Mouse (Mus musculus): ENCODE results near the gene Klrg1. TPM values are rescaled to one million over a fixed set of nuclear protein-coding genes. Genes with fewer than 3 reads are reported as not detected.

Klrg1 gene
- polyA plus RNA-seq, 1 experiment, result 0.65 TPM

DNA sequence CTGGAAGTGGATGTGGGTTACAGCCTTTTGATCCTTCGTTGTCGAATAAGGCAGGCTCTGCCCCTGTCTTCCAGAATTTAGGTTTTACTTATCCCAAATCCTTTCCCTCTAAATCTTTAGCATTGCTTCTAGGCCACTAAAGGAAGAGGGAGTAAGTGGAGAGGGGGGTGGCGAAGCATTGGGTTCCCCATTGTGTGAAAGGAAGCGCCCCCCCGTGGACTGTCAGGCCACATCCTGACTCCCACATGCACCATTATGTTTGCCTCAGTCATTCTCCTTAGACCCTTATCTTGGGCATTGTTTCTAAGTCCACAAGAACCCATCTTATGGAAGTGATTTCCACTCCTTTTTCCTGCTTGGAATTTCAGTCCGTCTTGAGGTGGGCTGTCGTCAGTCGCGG is 12.6 kb upstream of the Klrg1 start:
- Histone ChIP-seq H3K4me3 (replicated peaks; ENCODE audit: extremely low read depth, low read depth, low read length) (no peak overlapping the region), H3K4me1 (ENCODE audit: control insufficient read depth, insufficient read depth, low read length) (no peaks in the 10 kb centered on the region; the same call in 1 of the 2 replicates)
- 48% methylated on average over 9 of the region's 9 CpGs for WGBS
- no peak for DNase-seq
- TF ChIP-seq POLR2A (IDR thresholded peaks at IDR 0.05; ENCODE audit: borderline replicate concordance, extremely low read depth, low read depth, low read length) (no peak), CTCF (IDR thresholded peaks at IDR 0.05; ENCODE audit: insufficient read depth, low read length) (no peak)

DNA sequence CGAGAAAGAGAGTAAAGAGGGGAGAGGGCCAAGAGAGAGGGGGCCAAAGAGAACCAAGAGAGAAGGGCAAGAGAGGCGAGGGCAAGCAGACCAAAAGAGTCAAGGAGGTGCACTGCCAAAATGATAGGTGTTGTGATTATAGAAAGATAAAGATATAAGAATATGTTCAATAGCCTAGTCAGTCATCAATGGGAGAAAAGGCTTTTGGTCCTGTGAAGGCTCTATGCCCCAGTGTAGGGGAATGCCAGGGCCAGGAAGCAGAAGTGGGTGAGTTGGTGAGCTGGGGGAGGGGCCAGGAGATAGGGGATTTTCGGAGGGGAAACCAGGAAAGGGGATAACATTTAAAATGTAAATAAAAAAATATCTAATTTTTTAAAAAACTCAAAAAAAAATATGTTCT is 11.6 kb upstream of the Klrg1 start:
- TF ChIP-seq CTCF (IDR thresholded peaks at IDR 0.05; ENCODE audit: insufficient read depth, low read length), result no peak
- no peak for TF ChIP-seq POLR2A (IDR thresholded peaks at IDR 0.05; ENCODE audit: borderline replicate concordance, extremely low read depth, low read depth, low read length)
- Histone ChIP-seq H3K4me1 (ENCODE audit: control insufficient read depth, insufficient read depth, low read length) (no peaks in the 10 kb centered on the region; the same call in 1 of the 2 replicates), H3K4me3 (replicated peaks; ENCODE audit: extremely low read depth, low read depth, low read length) (no peak overlapping the region)
- WGBS, result 66% methylated on average over 3 of the region's 3 CpGs
- no peak for DNase-seq

DNA sequence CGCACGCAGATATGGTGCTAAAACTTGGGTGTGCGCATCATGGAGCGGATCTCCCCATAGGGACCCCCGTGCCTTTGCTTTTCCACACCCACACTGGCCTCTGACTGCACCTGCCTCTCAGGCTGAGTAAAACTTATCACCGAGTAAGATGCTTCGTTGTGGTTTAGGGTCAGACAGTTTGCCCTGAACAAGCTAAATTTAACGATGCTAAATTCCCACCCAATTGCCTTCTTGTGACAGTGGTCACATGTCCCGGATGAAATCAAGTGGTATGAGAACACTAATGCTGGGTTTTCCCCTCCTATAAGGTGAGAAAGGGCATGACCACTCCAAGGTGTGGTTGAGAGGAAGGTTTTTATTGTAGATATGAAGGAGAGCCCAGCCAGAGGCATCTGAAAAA is 11.1 kb upstream of the Klrg1 start:
- no peak overlapping the region for H3K4me3 ChIP-seq (replicated peaks; ENCODE audit: extremely low read depth, low read depth, low read length)
- H3K4me1 ChIP-seq (ENCODE audit: control insufficient read depth, insufficient read depth, low read length), result no peaks in the 10 kb centered on the region; the same call in 1 of the 2 replicates
- 77% methylated on average over 9 of the region's 9 CpGs for WGBS
- TF ChIP-seq CTCF (IDR thresholded peaks at IDR 0.05; ENCODE audit: insufficient read depth, low read length), result no peak
- TF ChIP-seq POLR2A (IDR thresholded peaks at IDR 0.05; ENCODE audit: borderline replicate concordance, extremely low read depth, low read depth, low read length), result no peak
- no peak for DNase-seq

DNA sequence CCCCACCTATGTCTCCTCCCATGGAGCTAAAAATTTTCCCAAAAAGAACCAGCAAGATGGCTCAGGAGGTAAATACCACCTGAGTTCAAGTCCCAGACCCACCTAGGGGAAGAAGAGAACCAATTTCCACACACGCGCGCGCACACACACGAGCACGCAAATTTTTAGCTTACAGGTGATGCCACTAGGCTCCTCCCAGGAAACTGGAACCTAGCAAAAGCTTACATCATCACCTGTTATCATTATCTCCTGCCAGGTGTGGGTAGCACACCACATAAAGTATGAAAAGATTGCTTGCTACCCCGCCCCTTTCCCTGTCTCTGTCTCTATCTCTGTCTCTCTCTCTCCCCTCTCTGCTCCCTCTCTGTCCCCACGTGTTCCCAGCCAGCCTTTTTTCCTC is 10.4 kb upstream of the Klrg1 start:
- Histone ChIP-seq H3K4me3 (replicated peaks; ENCODE audit: extremely low read depth, low read depth, low read length) (no peak overlapping the region), H3K4me1 (ENCODE audit: control insufficient read depth, insufficient read depth, low read length) (no peaks in the 10 kb centered on the region; the same call in 1 of the 2 replicates)
- 92% methylated on average over 8 of the region's 8 CpGs for WGBS
- DNase-seq, result no peak
- TF ChIP-seq POLR2A (IDR thresholded peaks at IDR 0.05; ENCODE audit: borderline replicate concordance, extremely low read depth, low read depth, low read length) (no peak), CTCF (IDR thresholded peaks at IDR 0.05; ENCODE audit: insufficient read depth, low read length) (no peak)

DNA sequence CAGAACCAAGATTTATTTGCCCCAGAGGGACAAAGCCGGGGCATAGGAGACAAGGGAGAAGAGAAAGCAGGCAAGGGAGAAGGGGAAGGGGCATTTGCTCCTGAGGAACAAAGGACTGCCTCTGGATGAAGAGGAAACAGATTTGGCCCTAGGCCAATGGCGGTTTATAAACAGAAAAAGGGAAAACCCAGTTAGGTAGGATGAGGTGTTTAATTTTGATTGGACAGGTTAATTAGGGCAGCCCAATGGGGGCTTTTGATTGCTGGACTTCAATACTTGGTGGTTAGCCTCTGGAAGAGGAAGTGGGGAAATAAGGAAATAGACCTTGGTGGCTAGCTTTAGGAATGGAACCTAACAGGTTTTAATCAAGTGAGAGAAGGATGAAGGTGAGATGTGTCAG is 9.5 kb upstream of the Klrg1 start:
- WGBS, result 17% methylated on average over 2 of the region's 2 CpGs
- no peaks in the 10 kb centered on the region; the same call in 1 of the 2 replicates for H3K4me1 ChIP-seq (ENCODE audit: control insufficient read depth, insufficient read depth, low read length)
- no peak for TF ChIP-seq POLR2A (IDR thresholded peaks at IDR 0.05; ENCODE audit: borderline replicate concordance, extremely low read depth, low read depth, low read length)
- TF ChIP-seq CTCF (IDR thresholded peaks at IDR 0.05; ENCODE audit: insufficient read depth, low read length), result no peak
- no peak overlapping the region for H3K4me3 ChIP-seq (replicated peaks; ENCODE audit: extremely low read depth, low read depth, low read length)
- no peak for DNase-seq

DNA sequence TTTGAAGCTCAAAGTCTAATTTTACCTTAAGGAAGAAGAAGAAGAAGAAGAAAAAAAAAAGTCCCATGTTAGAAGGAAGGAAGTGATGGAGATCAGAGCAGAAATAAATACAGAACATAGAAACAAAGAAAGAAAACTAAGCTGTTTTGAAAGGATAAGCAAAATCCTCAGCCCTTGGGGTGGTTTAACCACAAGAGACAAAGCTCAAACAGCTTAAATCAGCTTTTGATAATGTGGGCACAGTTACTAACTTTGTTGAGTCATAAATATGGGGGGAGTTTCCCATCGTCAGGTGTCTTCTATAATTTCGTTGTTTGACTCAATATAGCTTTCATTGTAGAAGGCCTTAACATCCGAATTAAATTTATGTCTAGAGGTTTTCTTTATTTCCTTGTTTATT is 9.1 kb upstream of the Klrg1 start:
- WGBS, result 42% methylated on average over 3 of the region's 3 CpGs
- Histone ChIP-seq H3K4me1 (ENCODE audit: control insufficient read depth, insufficient read depth, low read length) (no peaks in the 10 kb centered on the region), H3K4me3 (replicated peaks; ENCODE audit: extremely low read depth, low read depth, low read length) (no peak overlapping the region)
- DNase-seq, result no peak
- no peak for TF ChIP-seq POLR2A (IDR thresholded peaks at IDR 0.05; ENCODE audit: borderline replicate concordance, extremely low read depth, low read depth, low read length)
- no peak for TF ChIP-seq CTCF (IDR thresholded peaks at IDR 0.05; ENCODE audit: insufficient read depth, low read length)

DNA sequence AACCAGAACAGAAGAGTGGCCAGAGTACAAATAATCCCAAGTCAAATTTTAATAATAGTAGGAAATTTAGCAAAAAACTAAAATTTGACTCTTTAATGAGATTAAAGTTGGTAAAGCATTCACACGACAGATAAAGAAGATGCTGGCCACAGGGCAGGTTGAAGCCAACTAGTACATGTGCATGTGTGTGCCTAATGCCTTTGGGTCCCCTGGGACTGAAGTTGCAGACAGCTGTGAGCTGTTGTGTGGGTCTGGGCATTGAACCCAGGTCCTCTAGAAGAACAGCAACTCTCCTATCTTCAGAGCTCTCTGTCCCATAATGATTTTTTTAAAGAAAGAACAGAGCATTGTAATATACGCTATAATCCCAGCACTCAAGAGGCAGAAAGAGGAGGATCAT is 8.6 kb upstream of the Klrg1 start:
- no peak for DNase-seq
- 82% methylated on average over 2 of the region's 2 CpGs for WGBS
- no peak for TF ChIP-seq CTCF (IDR thresholded peaks at IDR 0.05; ENCODE audit: insufficient read depth, low read length)
- TF ChIP-seq POLR2A (IDR thresholded peaks at IDR 0.05; ENCODE audit: borderline replicate concordance, extremely low read depth, low read depth, low read length), result no peak
- Histone ChIP-seq H3K4me1 (ENCODE audit: control insufficient read depth, insufficient read depth, low read length) (no peaks in the 10 kb centered on the region), H3K4me3 (replicated peaks; ENCODE audit: extremely low read depth, low read depth, low read length) (no peak overlapping the region)

DNA sequence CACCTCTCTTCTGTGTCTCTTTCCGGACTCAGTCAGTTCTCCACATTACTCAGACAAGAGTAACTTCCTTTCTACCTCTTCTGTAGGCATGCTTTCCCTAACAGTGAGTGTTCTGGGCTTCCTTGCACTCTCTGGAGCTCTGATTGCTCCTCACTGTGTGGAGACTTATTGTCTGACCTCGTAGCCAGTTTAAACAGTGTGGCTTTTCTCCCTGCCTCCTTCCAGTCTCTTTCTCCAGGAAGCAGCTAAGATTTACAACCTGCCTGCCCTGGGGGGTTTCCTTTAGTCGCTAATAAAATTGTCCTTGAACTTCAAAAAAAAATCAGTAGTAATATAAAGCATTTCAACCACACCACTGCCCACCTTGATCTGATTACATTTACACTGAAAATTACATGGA is 7.6 kb upstream of the Klrg1 start:
- no peaks in the 10 kb centered on the region for H3K4me1 ChIP-seq (ENCODE audit: control insufficient read depth, insufficient read depth, low read length)
- H3K4me3 ChIP-seq (replicated peaks; ENCODE audit: extremely low read depth, low read depth, low read length), result no peak overlapping the region
- no peak for DNase-seq
- 19% methylated on average over 3 of the region's 3 CpGs for WGBS
- TF ChIP-seq CTCF (IDR thresholded peaks at IDR 0.05; ENCODE audit: insufficient read depth, low read length) (no peak), POLR2A (IDR thresholded peaks at IDR 0.05; ENCODE audit: borderline replicate concordance, extremely low read depth, low read depth, low read length) (no peak)

DNA sequence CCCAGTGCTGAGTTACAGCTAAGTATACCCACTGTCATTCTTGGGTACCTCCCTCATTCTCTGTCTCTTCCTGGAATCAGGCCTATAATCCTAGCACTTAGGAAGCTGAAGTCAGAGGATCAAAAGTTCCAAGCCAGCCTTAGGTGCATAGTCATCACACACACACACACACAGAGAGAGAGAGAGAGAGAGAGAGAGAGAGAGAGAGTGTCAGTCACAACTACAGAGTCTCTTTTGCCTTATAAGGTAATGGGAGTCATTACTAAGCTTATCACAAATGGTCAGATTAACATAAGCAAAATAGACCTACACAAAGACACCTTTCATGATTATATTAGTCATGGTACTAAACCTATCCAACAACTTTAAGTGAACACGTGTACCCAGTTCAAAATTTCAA is 6.6 kb upstream of the Klrg1 start:
- no peak for DNase-seq
- H3K4me3 ChIP-seq (replicated peaks; ENCODE audit: extremely low read depth, low read depth, low read length), result no peak overlapping the region
- H3K4me1 ChIP-seq (ENCODE audit: control insufficient read depth, insufficient read depth, low read length), result no peaks in the 10 kb centered on the region
- 85% methylated on average over 1 of the region's 1 CpGs for WGBS
- TF ChIP-seq POLR2A (IDR thresholded peaks at IDR 0.05; ENCODE audit: borderline replicate concordance, extremely low read depth, low read depth, low read length) (no peak), CTCF (IDR thresholded peaks at IDR 0.05; ENCODE audit: insufficient read depth, low read length) (no peak)

DNA sequence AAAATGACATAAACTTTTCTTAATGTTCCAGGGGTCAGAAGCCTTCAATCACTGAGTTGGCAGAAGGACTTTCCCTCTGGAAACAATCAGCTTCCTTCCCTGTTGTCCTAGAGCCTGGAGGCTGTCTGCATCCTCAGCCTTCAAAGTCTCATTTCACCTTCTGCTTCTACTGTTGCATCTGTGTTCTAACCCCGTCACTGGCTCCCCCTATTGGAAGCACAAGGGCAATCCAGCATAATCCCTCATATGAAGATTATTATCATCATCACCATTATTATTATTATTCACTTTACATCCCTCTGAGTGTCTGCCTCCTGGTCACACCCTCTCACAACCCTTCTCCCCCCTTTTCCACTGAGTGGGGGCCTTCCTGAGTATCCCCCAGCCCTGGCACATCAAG is 5.6 kb upstream of the Klrg1 start:
- TF ChIP-seq POLR2A (IDR thresholded peaks at IDR 0.05; ENCODE audit: borderline replicate concordance, extremely low read depth, low read depth, low read length) (no peak), CTCF (IDR thresholded peaks at IDR 0.05; ENCODE audit: insufficient read depth, low read length) (no peak)
- no peak overlapping the region for H3K4me3 ChIP-seq (replicated peaks; ENCODE audit: extremely low read depth, low read depth, low read length)
- DNase-seq, result no peak
- WGBS, result 33% methylated on average over 1 of the region's 1 CpGs
- H3K4me1 ChIP-seq (ENCODE audit: control insufficient read depth, insufficient read depth, low read length), result no peaks in the 10 kb centered on the region

Measured in lung, adult 2 months (tissue).